Mouse (Mus musculus): ENCODE data around the gene Slc15a2.

The Slc15a2 gene

DNA sequence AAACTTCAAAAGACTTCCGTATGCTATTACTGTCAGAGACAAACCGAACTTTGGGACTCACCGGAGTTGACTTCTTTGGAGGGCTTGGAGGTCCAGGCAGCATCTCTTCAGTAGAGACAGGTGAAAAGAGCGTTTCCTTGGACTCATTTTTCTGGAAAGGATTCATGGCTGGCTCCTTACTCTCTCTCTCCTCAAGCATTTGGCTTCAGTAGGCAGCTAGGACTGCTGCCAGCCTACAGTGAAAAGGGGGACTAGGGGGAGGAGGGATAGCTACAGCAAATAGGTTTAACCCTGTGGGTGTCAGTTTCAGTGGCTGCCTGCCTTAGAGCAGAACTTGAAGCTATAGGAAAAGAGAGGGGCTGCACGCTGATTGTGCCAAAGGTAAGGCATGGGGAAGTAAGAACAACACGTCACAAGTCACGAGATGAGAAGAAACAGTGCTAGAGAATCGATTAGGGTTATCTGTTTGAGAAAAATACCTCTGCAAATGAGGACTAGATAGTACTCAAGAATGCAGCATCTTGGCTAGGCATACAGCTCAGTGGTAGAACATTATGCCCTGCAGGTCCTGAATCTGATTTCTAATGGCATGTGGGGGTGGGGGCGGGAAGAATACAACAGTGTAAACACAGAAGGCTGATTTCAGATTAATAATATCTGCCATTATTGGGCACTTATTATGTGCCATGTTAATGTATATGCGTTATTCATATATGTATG is at the start of gene Slc15a2:
TSS of gene Slc15a2 (minus strand) at position 369 of the 720 bp plus-strand sequence.
- DNase-seq (ENCODE audit: low spot score), result no peak

DNA sequence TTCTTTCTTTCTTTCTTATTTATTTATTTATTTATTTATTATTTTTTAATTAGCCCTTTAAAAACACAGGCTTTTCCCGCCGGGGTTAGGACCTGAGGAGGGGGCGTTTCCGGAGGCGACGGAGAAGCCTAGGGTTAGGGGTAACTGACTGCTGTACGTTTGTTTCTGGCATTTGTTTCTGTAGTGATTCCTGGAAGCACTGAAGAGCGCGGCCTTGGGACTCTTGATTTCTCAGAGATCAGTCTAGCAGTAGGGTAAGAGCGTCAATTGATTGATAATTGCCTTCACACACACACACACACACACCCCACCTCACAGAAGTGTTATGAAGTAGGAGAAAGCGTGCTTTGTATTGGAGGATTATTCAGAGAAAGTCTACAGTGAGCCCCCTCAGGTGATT is 44.1 kb upstream of the Slc15a2 start:
- DNase-seq (ENCODE audit: low spot score), result no peak

DNA sequence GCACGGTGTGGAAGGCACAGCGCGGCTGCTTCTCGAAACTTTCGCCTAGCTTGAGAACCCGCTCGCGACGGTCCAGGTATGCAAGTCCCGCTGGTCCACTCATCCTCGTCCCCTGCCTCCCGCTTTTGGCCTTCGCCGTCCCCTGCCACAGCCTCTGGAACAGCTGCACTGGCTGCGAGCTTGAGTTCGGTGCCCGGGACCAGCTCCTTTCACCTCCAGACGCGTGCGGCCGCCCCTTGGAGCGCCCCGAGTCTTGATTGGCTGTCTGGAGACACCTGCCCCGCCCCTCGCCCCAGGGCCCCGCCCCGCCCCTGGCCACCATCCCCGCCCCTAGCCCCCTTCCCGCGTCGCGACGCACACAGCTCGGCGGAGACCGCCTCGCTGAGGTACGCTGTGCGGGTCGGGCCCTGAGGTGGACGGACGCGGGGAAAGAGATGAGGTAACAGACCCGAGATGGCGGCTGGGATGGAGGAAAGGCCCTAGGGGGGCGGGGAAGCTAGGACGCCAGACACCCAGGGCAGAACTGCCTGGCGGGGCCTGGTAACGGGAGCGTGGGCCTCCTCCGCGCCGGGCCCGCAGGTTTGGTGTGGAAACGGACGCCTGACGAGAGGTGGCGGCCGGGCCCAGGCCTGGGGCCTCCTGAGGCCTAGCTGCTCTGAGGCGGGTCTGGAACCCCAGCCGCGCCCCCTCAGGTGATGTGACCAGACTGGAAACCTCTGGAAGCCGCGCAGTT is 43.5 kb upstream of the Slc15a2 start, which contains the start of gene Iqcb1:
TSS of gene Iqcb1 (plus strand) at position 332 of the 733 bp plus-strand sequence.
- DNase-seq (ENCODE audit: low spot score), result peak; percentile 76

DNA sequence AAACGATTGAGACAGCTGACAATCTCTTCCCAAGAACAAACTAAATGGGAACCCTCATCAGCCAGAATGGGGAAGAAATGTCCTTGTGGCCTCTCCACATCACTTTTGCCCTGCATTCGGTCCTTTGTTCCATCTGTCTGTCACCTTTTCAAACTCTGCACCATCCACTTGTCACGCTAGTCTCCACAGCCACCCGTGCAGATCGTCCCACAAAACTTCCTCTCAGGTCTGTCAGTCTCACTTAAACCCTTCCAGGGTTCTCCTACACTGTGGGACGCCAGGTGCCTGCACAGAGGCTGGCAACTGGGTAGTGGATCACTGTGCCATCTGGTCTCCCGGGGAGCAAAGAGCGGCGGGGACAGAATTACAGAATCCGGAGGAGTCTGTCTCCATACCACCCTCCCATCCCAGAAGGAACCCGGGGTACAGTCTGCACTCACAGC is 42.9 kb upstream of the Slc15a2 start:
- DNase-seq (ENCODE audit: low spot score), result no peak

DNA sequence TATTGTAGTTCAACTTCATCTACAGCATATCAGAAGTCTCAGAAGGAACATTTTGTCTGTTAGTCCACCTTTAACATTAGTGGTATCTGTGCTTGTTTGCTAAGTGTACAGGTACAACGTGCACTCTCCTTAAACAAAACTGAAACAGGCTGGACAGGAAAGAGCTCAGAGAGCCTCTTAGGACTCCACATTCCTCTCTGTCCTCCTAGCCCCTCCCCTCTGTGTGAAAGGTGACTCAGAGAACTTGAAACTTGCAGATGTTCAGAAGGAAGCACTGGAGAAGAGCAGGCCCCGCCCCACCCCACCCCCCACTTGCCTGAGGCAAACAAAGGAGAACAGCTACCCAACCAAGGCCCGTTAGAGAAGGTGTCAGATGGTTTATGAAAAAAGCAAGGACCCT is 36.7 kb upstream of the Slc15a2 start:
- DNase-seq (ENCODE audit: low spot score), result peak; percentile 71

DNA sequence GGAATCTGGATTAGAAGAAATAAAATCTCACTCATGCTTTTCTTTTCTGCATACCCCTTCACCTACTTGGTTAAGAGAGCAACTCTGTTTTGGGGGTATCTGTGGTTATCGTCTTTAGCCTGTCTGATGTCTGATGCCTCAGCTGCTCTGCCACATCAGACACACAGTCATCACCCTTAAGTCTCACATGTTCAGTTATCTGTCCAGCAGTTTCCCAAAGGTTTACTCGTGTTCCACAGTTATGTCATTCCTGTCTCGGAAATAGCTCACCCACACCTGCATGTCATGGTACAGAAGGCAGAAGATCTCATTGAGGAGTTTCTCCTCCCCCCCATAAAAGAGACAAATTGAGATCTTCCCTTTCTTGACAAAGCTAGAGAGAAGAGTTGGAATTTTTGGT is 36.0 kb upstream of the Slc15a2 start:
- no peak for DNase-seq (ENCODE audit: low spot score)

GRCm38 (mm10) chr16:36820016-36820415 is 35.3 kb upstream of the Slc15a2 start:
- no peak for DNase-seq (ENCODE audit: low spot score)

DNA sequence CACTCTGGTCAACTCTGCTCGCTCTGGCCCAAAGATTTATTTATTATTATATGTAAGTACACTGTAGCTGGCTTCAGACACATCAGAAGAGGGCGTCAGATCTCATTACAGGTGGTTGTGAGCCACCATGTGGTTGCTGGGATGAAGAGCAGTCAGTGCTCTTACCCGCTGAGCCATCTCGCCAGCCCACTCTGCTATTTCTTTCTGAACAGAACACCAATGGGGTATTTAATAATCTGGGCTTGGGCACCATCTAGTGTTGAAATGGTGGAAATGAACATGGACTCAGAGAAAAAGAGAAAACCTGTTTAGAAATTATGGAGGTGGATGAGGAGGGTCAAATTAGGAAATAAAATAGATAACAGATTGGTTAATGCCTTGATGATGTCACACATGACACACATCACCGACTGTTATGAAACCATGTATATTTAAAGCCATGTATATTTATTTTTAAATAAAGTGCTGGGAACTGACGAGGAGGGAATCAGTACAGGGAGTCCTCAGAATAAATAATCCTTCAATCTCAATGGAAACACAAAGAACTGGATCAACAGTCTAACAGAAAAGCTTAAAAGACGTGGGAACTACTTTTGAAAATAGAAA is 32.7 kb upstream of the Slc15a2 start:
- DNase-seq (ENCODE audit: low spot score), result peak; percentile 85

DNA sequence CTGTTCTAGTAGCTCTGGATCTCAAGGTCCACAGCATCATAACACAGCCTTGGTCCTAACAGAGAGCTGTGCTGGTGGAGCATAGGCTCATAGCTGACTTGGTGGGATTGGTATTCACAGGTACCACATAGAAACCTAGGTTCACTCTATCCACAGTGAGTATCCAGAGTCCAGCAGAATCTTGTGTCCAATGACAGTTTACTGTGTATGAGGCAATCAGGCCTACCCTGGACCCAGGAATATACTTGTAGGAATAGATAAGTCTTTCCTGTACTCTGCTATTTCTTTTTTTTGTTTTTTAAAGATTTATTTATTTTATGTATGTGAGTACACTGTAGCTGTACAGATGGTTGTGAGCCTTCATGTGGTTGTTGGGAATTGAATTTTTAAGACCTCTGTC is 32.2 kb upstream of the Slc15a2 start:
- no peak for DNase-seq (ENCODE audit: low spot score)

DNA sequence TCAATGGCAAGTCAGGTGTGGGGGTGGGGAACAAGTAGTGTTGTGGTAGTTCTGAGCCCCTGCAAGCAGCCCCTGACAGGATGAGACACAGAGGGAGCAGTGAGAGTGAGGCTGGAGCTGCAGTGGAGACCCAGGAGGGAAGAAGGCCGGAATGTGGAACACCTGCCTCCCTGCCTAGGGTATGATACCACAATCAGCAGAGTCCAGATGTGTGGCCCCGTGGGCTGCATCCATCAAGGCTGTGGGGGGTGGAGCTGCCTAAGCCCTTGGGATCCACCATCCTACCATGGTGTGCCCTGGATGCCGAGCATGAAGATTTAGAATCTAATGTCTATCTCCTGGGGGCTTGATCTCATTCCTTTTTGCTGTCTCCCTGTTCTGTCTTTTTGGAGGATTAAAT is 28.9 kb upstream of the Slc15a2 start:
- no peak for DNase-seq (ENCODE audit: low spot score)

GRCm38 (mm10) chr16:36808616-36809015 is 23.9 kb upstream of the Slc15a2 start:
- no peak for DNase-seq (ENCODE audit: low spot score)

- no peak for DNase-seq (ENCODE audit: low spot score)
Observed at GRCm38 (mm10) chr16:36802361-36802760, 17.6 kb upstream of the Slc15a2 start.

- no peak for DNase-seq (ENCODE audit: low spot score)
Observed at GRCm38 (mm10) chr16:36798334-36798733, 13.6 kb upstream of the Slc15a2 start.

GRCm38 (mm10) chr16:36794976-36795375 is 10.2 kb upstream of the Slc15a2 start:
- DNase-seq (ENCODE audit: low spot score), result no peak

DNA sequence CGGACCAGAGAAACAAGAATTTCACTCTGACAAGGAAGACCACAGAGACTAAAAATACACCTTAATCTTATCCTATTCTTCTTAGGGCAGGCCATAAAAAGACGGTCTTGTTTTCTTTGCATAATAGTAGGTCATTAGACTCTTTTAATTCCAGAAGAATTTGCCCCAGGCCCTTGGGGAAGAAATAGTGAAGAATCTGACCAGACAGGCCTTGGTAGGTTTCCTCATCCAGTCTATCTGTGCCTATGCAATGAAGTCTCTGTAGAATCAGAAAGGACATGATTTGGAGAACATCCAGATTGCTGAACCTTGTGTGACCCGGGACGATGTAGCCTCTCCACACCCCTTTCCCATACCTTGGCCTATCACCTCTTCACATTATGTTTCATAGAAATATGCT is 5.4 kb upstream of the Slc15a2 start:
- no peak for DNase-seq (ENCODE audit: low spot score)

GRCm38 (mm10) chr16:36786466-36786865 is 1.7 kb upstream of the Slc15a2 start:
- no peak for DNase-seq (ENCODE audit: low spot score)

DNA sequence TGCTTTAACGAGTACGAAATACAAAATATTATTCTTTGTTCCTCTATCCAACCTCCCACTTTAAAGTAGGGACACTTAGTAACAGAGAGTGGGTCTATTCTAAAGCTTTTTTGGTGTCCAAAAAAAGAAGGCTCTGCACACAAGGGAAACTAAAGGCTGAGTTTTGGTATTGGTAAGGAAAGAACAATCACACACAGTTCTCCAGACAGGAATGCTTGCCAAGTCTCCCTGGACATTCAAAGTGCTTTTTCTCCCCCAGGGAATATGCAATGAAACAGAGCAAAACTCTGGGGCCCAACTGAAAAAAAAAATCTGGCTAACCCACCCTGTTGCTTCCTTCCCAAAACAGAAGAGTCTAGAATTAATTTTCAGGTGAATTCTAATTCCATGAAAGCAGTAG is 616 bp downstream of the Slc15a2 start:
- DNase-seq (ENCODE audit: low spot score), result no peak

GRCm38 (mm10) chr16:36775658-36776057 is 9.1 kb downstream of the Slc15a2 start:
- no peak for DNase-seq (ENCODE audit: low spot score)

DNA sequence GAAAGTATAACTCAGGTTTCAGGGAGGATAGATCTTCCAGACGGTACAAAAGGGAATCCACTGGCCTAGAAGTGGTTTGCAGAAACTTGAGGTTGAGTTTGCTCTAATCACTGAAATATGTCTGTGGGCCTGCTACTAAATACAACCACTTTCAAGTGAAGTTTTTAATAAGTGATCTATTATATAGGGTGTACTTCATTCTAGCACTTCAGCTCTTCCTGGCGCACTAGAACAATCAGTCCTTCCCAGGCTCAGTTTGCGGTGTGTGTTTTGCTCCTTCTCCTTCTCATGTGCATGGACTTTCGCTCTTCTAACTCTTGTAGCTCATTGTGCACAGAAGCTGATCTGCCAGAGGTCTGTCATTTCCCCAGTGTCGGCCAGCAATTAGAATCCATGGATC is 11.8 kb downstream of the Slc15a2 start:
- DNase-seq (ENCODE audit: low spot score), result peak; percentile 16

DNA sequence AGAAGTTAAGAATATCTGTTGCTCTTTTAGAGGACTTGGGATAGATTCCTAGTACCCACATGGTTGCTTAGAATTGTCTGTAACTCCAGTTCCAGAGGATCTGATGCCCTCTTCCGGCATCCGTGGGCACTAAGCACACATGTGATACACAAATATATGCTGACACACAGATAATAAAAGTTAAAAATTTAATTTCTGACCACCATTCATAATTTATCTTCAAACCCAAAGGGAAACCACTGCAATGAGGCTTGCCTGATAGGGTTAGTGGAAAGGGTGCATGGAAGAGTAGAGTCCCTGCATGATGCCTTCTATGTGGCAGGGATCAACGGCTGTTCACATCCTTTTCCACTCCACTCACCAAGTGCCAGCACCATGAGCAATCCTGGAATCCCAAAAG is 13.1 kb downstream of the Slc15a2 start:
- no peak for DNase-seq (ENCODE audit: low spot score)

DNA sequence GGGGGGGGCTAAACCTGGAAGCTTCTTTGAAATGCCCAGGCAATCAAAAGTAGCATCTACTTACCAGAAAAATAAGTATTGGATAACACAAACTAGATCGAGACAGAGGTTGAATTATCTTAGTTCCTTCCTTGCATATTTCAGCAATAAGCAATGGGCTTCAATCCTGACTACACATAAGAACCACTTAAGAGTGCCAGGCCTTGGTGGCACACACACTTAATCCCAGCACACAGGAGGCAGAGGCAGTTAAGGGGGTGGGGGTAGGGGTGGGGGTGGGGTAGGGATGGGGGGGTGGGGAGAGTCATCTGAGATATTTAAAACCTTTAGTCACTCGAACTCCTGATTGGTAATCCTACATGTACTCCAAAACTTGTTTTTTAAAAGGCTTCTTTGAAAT is 13.5 kb downstream of the Slc15a2 start:
- DNase-seq (ENCODE audit: low spot score), result no peak

GRCm38 (mm10) chr16:36770830-36771229 is 13.9 kb downstream of the Slc15a2 start:
- peak; percentile 70 for DNase-seq (ENCODE audit: low spot score)

DNA sequence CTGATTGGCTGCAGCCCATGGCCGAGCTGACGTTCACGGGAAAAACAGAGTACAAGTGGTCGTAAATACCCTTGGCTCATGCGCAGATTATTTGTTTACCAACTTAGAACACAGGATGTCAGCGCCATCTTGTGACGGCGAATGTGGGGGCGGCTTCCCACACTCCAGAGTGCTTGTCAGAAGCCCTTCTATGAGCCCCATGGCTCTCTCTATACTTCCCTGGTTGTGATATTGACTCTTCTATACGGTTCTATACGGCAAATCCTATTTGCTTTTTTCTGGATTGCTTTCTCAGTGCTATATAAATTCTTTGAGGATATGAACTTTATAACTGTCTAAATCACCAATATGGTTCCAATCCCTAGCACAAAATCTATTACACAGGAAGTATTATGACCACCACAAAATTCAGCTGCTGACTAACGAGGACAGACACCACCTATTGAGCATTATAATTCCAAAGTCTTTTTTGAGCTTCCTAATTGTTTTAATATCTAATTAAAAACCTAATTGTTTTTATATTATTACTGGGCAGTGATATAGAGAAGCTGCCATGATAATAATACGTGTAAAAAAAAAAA is 14.5 kb downstream of the Slc15a2 start:
- DNase-seq (ENCODE audit: low spot score), result no peak
